Mouse (Mus musculus) frontal cortex, postnatal 25 days (tissue): ENCODE data around the gene Ppib.

Source experiments
- DNase-seq, 2 experiments: peaks; one replicate each; pipeline ENCODE4 v3.0.0; 2022; ENCODE audit warnings: low spot score in 2 of 2

Ppib gene

DNA sequence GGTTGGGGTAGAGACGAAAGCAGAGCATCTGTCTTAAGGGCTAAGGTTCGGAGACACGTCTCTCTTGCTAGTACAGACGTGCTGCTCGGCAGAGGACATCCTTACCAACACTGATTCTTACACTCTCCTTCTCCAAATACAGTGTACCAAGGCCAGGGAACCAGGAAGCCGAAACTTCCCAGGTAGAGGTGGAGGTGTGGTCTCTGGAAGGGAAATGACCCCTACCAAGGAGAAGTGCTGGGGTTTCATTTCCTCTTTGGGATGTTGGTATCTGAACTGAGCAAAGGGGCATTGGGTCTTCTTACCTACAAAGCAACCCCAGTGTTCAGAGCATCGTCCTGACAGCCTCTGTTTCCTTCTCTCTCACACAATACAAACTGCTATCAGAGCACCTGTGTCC, 12.7 kb downstream of the Ppib start:
- DNase-seq = no peak

DNA sequence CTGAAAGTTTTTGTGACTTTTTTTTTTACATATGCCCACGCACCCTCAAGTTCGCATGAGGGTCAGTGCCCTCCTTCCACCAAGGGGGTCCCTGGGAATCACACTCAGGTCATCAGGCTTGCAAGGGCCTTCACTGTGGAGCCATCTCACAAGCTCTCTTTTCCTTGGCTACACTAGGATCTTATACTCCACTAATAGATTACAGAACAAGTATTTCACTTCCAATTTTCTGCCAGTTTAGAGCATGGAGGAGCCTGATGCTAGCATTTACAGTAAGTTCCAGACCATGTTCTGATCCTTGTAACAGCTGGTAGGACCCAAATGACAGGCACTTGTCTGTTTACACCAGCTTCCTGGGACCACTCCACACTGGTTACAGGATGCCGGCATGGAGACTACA, 18.1 kb downstream of the Ppib start:
- no peak for DNase-seq

DNA sequence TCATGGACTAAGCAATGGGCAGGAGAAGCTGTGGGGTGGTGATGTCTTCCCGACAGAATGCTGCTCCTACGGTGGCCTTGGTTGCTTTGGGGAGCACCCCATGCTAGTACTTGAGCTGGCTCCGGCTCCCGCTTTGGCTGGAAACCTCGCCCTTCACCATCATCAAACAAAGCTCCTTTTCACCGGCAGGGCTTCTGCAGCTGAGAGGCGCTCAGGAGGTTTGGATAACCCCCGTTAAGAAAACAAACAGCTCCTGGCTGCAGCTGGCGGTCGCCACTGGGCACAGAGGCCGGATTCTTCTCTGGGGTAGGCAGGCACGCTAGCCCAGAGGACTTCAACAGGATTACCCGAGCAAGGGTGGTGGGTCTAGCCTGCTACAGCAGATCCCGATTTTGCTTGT, 18.5 kb downstream of the Ppib start:
- DNase-seq = no peak

DNA sequence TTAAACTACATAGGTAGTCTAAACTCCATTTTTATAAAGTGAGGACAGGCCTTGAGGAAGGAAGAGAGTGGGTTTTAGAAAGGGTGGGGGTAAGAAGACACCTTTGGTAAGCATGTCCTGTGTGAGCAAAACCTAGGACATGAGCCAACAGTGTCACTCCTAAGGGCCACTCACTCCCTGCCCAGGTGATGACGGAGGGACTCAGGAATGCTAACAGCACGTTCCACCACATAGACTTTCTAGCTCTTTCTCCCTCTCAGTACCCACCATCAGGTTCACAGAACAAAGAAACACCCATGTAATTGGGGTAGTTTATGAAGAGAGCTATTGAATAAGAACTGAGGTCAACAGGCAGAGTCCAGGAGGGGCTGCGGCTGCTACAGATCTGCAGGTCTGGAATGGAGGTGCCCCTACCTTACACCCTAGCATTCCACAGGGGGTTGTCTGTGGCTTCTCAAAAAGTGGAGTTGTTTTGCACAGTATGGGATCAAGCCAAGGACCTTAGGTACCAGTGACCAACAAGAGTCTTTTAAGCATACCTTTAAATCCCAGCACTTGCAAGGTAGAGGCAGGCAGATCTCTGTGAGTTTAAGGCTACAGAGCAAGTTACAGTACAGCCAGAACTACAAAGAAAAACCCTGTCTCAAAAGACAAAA, 20.9 kb downstream of the Ppib start:
- DNase-seq = no peak

DNA sequence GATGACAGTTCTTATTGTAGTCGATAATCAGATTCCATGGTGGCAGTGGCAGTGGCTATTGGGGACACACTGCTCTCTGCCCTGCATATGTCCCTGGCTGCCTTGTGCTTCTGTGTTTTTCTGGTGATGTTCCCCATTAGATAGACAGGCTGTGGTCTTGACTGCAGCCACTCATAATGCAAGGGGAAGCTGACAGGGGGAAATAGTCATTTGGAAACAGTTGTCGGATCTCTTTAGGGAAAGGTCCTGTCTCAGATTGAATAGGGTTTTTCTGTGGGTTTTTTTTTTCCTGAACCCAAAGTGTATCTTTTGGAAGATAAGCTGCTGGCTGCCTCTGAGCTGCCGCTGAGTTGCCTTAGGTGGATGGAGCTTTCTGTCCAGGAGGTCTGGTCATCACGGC, 22.0 kb downstream of the Ppib start:
- no peak for DNase-seq

DNA sequence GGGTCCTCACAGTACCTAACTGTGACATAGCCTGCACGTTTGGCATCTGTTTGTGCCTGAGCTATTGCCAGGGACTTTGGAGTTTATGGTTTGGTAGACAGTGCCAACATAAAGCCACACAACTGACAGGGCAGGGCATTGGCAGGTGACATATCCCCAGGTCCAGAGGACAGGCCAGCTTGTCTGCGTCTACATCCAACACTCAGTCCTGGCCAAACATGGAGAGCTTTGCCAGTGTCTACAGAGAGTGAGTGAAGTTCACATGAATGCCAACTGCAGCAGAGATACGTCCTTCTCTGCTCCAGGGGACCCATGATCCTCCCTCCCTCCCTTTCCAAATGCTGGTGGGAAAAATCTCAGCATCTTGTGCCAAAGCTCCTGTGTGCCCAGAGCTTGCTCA, 24.1 kb downstream of the Ppib start:
- DNase-seq = no peak

DNA sequence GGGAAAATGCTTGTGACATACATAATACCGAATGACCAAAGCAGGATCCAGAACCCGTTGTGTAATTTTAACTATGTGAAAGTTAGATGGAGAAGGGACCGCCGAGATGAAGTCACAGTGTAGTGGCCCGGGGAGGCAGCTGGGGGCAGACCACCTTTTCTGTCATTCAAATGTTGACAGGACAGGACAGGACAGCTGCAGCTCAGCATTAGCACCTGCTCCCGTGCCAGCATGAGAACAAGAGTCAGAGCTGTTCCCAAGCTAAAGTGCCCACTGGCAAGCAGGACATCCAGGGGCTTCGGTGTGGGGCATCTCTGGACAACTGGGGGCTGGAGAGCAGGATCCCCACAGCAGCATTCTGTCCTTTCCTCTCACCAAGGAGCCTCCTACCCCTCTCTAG, 27.0 kb downstream of the Ppib start:
- no peak for DNase-seq

DNA sequence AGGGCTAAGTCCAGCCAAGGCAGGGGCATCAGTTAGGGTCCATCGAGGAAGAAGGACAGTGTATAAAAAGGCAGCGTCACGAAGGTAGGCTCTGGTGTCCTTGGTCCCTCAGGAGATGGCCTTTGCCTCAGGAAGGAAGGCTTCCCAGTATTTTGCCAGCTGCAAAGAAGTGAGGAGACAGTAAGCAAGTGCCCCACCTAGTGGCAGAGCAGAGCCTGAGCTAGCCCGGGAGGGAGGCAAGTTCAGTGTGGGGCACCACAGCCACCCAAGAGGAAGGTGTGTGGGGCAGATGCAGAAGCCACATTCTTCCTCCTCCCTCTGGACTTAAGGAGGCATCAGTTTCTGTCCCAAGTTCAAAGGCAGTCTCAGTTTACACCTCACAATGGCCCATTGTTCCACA, 28.4 kb downstream of the Ppib start:
- DNase-seq = no peak

DNA sequence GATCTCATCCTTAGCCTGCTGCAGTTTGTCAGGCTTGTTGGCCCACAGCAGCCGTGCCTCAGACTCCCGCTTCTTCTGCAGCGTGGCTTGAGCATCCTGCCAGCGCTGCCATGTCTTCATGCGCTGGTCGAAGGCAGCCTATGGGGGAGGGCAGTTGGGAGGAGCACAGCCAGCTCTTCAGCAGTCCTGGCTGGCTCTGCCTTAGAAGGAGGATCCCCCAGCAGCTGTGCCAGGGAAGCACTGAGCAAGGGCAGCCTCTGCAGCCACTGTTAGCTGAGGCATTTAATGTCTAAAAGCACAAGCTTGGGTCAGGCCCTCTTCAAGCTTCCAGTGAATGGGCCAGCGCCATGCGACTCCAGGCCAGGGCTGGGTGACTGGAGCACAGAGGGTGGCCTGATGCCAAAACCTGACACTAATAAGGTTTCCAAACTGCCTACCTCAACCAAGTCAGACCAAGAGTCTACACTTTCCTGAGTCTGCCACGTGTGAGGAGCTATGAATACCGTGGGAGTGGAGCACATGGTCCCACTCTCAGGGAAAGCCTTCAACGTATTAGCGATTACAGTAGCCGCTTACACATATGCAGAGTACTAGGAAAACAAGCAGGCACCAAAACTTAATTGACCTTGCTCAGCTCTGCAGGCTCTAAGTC, 30.7 kb downstream of the Ppib start:
- DNase-seq = no peak

DNA sequence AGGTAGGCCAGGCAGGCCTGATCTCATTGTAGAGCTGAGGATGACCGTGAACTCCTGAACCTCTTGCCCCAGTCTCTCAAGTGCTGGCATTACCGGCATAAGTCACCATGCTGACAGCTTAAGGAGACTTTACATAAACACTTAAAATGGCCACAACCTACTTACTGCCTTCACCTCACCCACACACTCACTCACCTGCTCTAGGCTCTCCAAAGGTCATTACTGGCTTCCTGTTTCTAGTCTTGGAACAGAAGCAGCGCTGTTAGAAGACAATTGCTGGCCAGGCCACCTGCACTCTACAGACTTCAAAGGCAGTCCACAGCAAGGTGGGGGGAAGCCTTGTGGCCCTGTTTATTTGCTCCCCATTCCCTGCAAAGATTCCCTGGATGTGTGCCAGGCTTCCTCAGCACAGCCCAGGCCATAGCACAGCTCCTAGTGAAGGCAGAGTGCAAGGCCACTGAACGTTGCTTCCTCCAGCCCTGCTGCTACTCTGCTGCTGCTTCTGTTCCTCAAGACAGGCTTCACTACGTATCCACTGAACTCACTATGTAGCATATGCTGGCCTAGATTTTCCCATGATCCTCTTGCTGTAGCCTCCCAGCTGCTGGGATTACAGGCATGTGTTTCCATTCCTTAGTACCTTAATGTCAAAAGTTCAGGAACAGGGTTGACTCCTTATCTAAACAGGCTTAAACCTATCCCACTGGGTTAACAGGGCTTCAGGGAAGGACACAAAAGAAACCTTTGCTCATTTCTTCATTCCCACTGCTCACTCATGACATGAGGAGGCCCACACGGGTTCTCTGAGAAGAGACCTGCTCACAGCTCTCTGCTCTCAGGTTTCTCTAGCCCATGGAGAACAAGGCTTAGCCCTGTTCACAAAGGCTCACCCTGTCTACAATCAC, 31.6 kb downstream of the Ppib start:
- no peak for DNase-seq

DNA sequence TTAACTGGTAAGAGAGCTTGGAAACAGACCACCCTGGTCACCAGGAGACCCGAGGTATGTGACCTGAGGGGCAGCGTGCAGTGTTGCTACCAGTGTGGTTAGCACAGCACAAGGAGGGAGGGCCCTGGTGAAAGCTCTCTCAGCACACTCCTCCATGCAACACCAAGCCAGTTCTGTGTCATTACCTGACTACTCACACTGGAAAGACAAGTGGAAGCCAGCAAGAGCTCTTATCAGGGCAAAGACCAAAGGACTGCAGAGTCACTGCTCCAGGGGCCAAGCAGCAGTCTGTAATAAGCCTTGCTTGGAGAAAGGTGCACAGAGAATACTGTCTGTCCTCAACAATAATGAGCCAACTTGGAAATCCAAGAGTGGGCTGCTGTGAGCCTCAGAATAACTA, 32.6 kb downstream of the Ppib start:
- DNase-seq = no peak

DNA sequence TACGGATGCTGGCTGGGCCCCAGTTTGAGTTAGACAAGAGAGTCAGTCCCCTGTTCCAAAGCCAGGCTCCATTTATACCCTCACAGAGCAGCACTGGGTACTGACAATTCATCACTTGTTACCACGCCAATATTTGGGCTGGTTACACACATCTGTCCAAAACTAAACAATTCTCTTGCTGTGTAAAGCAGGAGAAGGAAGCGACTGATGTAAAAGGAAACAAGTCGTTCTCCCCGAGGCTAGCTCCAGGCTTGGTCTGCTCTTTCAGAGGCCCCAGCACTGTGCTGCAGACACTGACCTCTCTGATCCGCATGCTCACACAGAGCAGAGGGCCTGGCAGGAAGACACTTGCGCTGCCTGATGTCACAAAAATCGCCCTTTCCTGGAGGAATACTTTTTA, 41.6 kb downstream of the Ppib start:
- DNase-seq = no peak

DNA sequence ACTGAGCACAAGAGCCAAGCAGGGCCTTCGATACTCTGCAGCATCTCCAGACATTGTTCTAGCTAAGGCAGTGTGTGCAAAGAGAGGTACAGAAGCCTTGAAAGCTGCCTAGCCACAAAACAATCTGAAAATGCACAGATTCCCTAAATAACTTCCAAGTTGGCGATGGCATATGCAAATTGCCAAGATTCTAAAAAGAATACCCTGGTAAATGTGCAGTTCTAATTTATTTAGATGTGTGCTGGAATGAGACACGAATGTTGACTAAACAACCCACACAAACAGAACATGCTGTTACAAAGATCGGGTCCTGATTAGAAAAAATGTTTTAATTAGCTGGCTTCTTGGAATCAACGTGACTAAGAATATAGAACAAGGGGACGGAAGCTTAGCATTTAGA, 42.6 kb downstream of the Ppib start:
- DNase-seq = no peak

DNA sequence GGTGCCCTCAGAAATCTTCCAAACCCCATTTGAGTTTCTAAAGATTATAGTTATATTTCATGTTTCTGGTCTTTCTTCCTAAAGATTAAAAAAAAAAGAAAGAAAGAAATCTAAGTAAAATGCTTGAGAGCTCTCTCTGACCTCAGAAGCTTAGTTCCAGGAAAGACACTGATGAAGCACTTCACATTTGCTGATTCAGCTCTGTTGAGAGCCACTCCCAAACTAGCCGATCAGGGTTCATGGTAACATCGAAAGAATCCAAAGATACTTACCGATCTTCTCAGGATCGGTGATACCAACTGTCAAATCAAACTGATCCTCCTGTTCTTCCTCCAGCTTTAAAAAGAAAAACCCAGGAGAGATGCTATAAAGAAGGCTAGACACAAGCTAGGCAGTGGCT, 44.6 kb downstream of the Ppib start:
- DNase-seq = no peak

DNA sequence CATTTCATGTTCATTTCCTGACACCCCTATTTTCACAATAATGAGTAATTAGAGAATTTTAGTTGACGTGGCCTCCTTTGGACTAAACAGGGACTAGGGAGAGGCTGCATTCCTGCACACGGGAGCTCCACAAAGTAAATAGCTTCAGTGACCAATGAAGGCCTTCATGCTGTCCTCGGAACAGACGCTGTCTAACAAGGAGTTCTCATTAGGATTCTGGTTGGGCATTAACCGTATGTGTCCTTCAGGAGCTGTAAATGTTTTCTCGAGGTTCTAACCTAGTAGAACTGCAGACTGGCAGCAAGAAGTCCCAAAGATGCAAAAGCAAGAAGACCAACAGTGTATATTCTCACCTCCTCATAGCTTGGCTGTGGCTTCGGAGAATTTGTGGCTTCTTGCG, 45.1 kb downstream of the Ppib start:
- no peak for DNase-seq

DNA sequence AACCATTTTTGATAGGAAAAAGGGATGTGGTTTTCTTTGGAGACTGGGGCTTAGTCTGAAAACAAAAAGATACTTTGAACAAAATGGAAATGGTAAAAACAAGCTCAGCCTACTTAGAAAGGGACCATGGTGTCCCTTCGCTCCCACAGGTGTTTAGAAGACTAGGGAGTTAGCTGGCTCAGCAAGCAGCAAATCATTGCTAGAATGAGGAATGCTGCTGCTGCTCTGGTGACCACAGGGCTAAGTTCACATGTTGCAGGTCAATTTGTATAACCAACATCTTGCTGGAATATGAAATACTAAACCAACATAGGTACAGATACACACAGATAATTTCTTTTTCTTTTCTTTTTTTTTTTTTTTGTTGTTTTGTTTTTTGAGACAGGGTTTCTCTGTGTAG, 49.6 kb downstream of the Ppib start:
- DNase-seq = no peak

DNA sequence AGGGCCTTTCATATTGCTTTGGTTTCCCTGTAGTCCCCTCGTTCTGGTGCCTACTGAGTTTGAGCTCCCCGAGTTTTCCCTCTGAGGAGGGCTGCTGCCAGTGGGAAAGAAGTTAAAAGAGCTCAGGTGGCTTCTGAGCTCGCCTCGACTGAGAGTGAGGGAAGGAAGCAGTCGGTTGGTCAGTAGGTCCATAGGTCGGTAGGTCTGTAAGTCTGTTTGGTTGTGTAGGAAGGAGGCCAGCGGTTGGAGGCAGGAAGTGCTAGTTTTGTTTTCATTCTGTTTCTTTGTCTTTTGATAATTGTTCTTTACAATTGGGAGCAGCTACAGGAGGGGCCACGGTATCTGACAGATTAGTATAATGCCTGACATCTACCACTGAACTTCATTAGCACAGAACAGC, 50.1 kb downstream of the Ppib start:
- no peak for DNase-seq

DNA sequence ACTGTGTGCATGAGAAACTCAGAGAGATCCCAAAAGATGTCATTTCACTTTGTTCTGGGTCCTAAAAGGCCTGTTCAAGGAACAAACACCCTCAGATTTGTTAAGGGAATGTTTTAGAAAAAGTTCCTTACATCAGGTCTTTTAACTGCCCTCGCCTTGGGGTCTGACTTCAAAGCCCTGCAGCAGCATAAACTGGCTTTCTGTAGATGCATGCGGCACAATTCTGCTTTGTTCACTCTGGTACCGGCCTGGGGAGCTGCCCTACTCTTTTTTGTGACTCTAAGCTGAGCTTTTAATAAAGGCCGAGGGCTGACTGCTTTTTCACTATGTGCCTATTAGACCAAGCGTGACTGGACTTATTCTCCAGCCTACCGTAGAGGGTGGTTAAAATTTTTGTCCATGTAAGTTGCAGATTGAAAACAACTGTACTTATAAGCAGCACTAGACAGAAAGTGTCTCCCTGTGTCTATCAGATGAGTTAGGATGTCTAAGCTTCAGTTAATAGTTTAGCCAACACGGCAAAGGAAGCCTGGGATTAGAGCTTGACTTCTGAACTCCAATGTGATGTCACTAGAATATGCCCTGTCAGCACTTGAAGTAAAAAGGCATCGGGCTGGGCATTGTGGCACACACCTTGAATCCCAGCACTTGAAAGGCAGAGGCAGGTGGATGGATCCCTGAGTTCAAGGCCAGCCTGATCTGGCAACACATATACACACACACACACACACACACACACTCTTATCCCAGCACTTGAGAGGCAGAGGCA, 50.8 kb downstream of the Ppib start:
- DNase-seq = no peak

DNA sequence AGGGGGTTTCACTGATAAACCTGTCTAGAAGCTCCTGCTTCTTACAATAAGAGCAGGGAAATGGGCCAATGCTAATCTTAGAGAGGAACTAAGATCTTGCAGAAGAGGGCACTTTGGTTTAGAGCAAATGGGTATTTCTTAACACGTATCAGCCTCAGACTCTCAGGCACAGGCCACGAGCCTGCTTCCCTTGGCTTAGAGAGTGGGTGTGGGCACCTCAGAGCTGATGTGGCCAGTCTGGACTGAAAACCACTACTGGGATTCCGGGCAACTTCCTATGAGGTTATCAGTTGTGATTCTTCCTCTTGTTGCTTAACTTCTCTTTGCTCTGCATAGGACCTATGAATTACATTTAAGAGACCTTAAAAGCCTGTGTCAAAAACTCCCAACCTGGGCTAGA, 54.3 kb downstream of the Ppib start:
- no peak for DNase-seq
